Mouse (Mus musculus) stomach, postnatal 0 days (tissue): ENCODE measurements around the gene Prok1. TPM values are rescaled to one million over a fixed set of nuclear protein-coding genes. Genes with fewer than 3 reads are reported as not detected.
A peak's percentile ranks its signal among the peaks of the same experiment; 100 is the strongest.

Experiments
- ATAC-seq: fragments of 200-750 bp; cut with Nextera tagmentation; 2 replicates; pipeline ENCODE4 v1.8.0; 2017; ENCODE audit not compliant: low FRiP score, low TSS enrichment
- DNase-seq: peaks from one replicate; pipeline ENCODE4 v3.0.0-alpha.2; 2016; ENCODE audit warnings: low spot score
- H3K27ac ChIP-seq: fragments of 300-500 bp; sonication (generic); replicated peaks from 2 replicates; pipeline ENCODE4 v1.5.1; 2014; ENCODE audit warnings: mild to moderate bottlenecking, control low read depth
- H3K27me3 ChIP-seq: fragments of 300-500 bp; sonication (generic); 2 replicates; pipeline ENCODE4 v1.6.1; 2014; ENCODE audit warnings: low read length; ENCODE audit not compliant: control insufficient read depth, insufficient read depth
- H3K36me3 ChIP-seq: fragments of 300-500 bp; sonication (generic); 2 replicates; pipeline ENCODE4 v1.6.1; 2014; ENCODE audit warnings: low read length, mixed read lengths; ENCODE audit not compliant: control insufficient read depth, insufficient read depth
- H3K4me1 ChIP-seq: fragments of 300-500 bp; sonication (generic); replicated peaks from 2 replicates; pipeline ENCODE4 v1.6.1; 2014; ENCODE audit warnings: antibody characterized with exemption; ENCODE audit not compliant: control insufficient read depth, insufficient read depth
- H3K4me2 ChIP-seq: fragments of 300-500 bp; sonication (generic); replicated peaks from 2 replicates; pipeline ENCODE4 v1.6.1; 2014; ENCODE audit warnings: low read depth, mild to moderate bottlenecking, control low read depth, moderate library complexity
- H3K4me3 ChIP-seq: fragments of 300-500 bp; sonication (generic); 2 replicates; pipeline ENCODE4 v1.5.1; 2014; ENCODE audit warnings: low read depth, low read length, control low read depth
- H3K9ac ChIP-seq: fragments of 300-500 bp; sonication (generic); 2 replicates; pipeline ENCODE4 v1.6.1; 2014; ENCODE audit warnings: mild to moderate bottlenecking, low read length, control low read depth, mixed read lengths
- H3K9me3 ChIP-seq: fragments of 300-500 bp; sonication (generic); 2 replicates; pipeline ENCODE4 v1.6.1; 2016; ENCODE audit warnings: low read length; ENCODE audit not compliant: control insufficient read depth
- CTCF ChIP-seq: IDR thresholded peaks from 2 replicates; pipeline ENCODE4 v1.5.1; 2016; ENCODE audit warnings: antibody characterized with exemption, low read depth, mild to moderate bottlenecking, moderate library complexity
- EP300 ChIP-seq: optimal IDR thresholded peaks from 2 replicates; pipeline ENCODE3; 2016; ENCODE audit warnings: antibody characterized with exemption
- WGBS: fragments of 180-500 bp; shearing (Covaris S2); extraction: QIAGEN DNeasy Blood & Tissue Kit; methylation state at CpG from one replicate; pipeline ENCODE4 v1.1.7; 2014; 5-methylcytosine and 5-hydroxymethylcytosine counted together
- polyA plus RNA-seq: library from polyadenylated mRNA; unstranded; fragments of >200 nt; fragmentation: Nextera tagmentation; extraction: Ambion mirVana; gene quantifications from 2 replicates; pipeline ENCODE4 v1.2.1, GENCODE M21; 2015

Prok1 gene
- polyA plus RNA-seq, 1 experiment from 2014 or later: 11.3 TPM

DNA sequence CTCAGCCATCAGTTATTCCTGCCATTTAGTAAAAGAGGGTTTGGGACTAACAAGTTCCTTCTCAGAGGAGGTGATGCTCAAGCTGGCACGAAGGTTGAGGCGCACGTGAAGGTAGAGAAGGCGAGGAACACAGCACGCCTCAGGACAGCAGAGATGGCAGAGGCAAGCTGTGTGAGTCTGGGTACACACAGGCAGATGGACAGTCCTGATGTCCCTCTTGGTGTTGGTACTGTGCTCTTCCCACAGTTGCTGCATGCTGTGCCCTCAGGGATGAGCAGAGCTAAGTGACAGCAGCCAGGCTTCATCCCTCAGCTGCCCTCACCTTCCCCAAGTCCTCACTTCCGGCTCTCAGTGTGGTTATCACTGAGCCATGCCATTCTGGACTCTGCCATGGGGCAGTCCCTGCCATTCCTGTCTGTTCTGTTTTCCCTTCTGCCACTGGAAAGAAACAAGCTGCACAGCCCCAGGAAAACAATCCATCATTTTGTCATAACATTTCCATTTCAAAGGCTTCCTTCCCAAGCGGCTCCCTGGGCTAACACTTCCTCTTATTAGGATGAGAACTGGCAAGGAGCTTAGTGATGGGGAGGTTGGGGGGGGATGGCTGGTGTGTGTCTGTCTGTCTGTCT is 31.8 kb downstream of the Prok1 start:
- no peak overlapping the region for H3K4me3 ChIP-seq
- H3K9ac ChIP-seq: no peak overlapping the region
- no peaks in the 10 kb centered on the region for H3K9me3 ChIP-seq
- H3K36me3 ChIP-seq: no peaks in the 10 kb centered on the region
- TF ChIP-seq CTCF (no peak), EP300 (no peak)
- no peak for ATAC-seq
- no peak overlapping the region for H3K4me2 ChIP-seq
- H3K4me1 ChIP-seq: no peaks in the 10 kb centered on the region
- no peak overlapping the region; the same call in 1 of the 2 replicates for H3K27ac ChIP-seq
- 51% methylated on average over 7 of the region's 7 CpGs for WGBS
- H3K27me3 ChIP-seq: no peaks in the 10 kb centered on the region
- DNase-seq: no peak

DNA sequence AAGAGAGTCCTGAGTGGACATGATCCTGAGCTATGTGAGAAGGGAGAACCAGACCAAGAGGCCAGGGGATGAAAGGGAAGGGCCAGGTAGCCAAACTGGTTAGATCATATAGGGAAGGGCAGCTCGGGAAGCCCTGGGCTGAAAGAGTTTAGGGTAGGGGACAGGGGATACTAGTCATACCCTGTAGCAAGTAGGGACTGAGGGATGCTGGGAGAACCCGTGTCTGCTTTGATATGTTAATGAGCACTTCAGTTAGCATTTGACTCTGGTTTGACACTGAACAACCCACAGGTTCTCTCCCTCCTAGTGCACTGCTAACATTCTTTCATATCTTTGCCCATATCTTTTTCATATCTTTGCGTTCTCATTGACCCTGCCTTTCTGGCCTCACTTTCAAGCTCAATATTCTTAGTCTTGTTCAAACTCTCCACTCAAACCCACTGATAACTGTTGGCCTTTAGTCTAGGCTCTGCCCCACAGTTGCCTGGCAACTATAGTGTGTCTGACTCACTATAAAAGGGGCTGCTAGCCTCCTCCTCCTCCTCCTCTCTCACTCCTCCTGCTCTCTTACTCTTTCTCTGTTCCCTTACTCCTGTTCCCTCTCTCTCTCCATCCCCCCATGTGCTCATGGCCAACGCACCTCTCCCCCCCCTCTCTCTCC is 32.9 kb downstream of the Prok1 start:
- Histone ChIP-seq H3K4me1 (no peaks in the 10 kb centered on the region), H3K27ac (peak overlapping the region; percentile 35; the same call in 1 of the 2 replicates), H3K4me2 (no peak overlapping the region), H3K9ac (no peak overlapping the region), H3K9me3 (no peaks in the 10 kb centered on the region), H3K36me3 (no peaks in the 10 kb centered on the region), H3K4me3 (no peak overlapping the region), H3K27me3 (no peaks in the 10 kb centered on the region)
- TF ChIP-seq EP300 (no peak), CTCF (no peak)
- WGBS: 40% methylated on average over 4 of the region's 4 CpGs
- no peak for DNase-seq
- ATAC-seq: no peak

DNA sequence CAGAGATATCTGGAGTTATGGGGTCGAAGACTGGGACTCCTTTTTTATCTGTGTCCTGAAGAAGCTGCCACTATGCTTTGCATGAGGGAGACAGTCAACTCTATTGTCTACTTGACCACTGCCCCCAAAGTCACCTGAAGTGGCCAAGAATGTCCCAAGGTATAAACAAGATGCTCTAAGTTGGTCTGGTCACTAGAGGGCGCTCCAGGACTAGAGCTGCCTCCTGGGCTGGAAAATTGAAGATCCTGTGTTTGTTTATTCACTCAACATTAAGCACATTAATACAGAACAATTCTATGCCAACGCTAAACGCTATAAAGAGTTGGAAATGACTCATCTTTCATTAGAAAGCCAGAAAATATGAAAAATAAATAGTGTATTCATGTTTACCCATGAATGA is 33.5 kb downstream of the Prok1 start:
- Histone ChIP-seq H3K27me3 (no peaks in the 10 kb centered on the region), H3K36me3 (no peaks in the 10 kb centered on the region), H3K4me2 (no peak overlapping the region), H3K9me3 (no peaks in the 10 kb centered on the region), H3K4me1 (no peaks in the 10 kb centered on the region), H3K27ac (no peak overlapping the region), H3K9ac (no peak overlapping the region), H3K4me3 (no peak overlapping the region)
- TF ChIP-seq CTCF (peak; percentile 90), EP300 (no peak)
- ATAC-seq (no peak), DNase-seq (peak; percentile 83)
- WGBS: 8% methylated on average over 4 of the region's 4 CpGs

DNA sequence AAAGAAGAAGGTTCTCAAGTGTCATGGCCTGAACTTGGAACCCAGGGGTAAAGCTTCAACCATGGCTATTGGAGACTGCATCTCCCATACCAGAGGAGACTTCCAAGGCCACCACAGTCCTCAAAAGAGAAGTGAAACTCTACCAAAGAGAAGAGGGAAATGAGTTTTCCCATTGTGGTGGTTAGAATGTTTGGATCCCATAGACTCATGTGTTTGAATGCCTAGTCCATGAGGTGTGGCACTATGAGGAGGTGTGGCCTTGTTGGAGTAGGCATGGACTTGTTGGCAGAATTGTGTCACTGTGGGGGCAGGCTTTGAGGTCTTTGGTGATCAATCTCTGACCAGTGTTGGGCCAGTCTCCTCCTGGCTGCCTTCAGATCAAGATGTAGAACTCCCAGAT is 34.3 kb downstream of the Prok1 start:
- TF ChIP-seq CTCF (no peak), EP300 (no peak)
- Histone ChIP-seq H3K4me1 (no peaks in the 10 kb centered on the region), H3K9ac (no peak overlapping the region), H3K36me3 (no peaks in the 10 kb centered on the region), H3K27me3 (no peaks in the 10 kb centered on the region), H3K4me3 (no peak overlapping the region), H3K9me3 (no peaks in the 10 kb centered on the region), H3K4me2 (no peak overlapping the region), H3K27ac (no peak overlapping the region)
- DNase-seq (no peak), ATAC-seq (no peak)

DNA sequence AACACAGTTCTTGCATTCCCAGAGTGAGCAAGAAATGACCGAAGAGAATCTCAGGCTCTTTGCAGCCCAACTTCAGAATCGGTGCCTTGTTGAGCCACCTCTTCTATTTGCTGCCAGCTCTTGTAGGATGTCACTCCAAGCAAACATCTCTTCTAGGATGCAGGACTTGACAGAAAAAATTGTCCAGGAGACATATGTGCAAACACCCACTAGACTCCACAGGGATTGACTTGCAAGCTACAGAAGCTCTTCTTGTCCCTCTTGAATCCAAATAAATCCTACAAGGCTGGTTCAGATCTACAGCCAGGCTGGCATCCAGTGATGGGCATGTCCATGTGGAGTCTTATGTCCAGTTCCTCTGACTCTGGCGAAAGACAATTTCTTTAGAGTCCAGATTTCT is 35.1 kb downstream of the Prok1 start:
- no peak overlapping the region for H3K4me3 ChIP-seq
- ATAC-seq: no peak
- no peak overlapping the region for H3K27ac ChIP-seq
- no peak overlapping the region for H3K4me2 ChIP-seq
- H3K9ac ChIP-seq: no peak overlapping the region
- DNase-seq: no peak
- no peaks in the 10 kb centered on the region for H3K9me3 ChIP-seq
- no peaks in the 10 kb centered on the region for H3K36me3 ChIP-seq
- 84% methylated on average over 3 of the region's 3 CpGs for WGBS
- H3K4me1 ChIP-seq: no peaks in the 10 kb centered on the region
- no peaks in the 10 kb centered on the region for H3K27me3 ChIP-seq
- TF ChIP-seq CTCF (no peak), EP300 (no peak)

DNA sequence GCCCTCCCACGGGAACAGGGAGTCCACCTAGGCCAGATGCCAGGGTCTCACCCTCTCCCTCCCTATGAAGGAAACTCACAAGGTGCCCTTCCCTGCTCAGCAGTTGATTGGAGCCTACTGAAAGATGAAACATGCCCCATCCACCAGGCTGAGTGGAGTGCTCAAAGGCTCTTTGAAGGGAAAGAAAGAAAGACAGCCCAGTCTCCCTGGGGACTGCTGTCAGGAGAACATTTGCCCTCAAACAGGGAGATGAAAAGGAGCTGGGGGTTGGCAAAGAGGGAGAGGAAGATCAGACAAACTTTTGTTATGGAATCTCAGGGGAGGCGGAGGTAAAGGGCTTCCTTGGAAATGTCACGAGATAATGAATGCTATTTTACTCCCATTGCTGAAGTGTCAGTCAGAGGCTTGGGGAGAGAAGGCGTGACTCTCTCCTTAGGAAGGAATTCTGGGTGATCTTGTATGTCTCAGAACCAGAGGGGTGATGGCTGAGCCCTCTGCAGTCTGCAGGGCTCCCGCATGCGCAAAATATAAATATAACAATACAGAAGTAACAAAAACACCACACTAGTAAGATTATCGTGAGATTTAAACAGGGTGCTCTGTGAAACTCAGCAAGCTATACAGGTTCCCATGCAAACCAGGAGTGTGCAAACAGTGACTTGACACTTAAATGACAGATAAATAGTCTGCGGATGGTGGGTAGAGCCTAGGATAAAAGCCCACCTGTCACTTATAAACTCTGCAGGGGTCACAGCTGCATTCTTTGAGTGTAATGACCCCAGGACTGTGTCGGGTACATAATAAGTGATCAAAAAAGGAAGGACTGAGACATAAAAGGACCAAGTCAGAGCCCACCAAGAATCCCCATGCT is 38.0 kb downstream of the Prok1 start:
- H3K9ac ChIP-seq: no peak overlapping the region
- H3K36me3 ChIP-seq: no peaks in the 10 kb centered on the region
- H3K9me3 ChIP-seq: no peaks in the 10 kb centered on the region
- H3K27ac ChIP-seq: no peak overlapping the region
- DNase-seq (no peak), ATAC-seq (no peak)
- no peak overlapping the region for H3K4me2 ChIP-seq
- TF ChIP-seq EP300 (no peak), CTCF (no peak)
- H3K4me1 ChIP-seq: no peaks in the 10 kb centered on the region
- H3K4me3 ChIP-seq: no peak overlapping the region
- no peaks in the 10 kb centered on the region for H3K27me3 ChIP-seq
- WGBS: 32% methylated on average over 9 of the region's 9 CpGs
